Mouse (Mus musculus): ENCODE measurements at regions not wholly inside any gene's neighbourhood (a gene's known extent, or its start where the extent isn't known, plus 50 kb on each side); places are given as distances from the start of the nearest gene placed in this dataset.

GRCm38 (mm10) chr3:65612387-65612786 is 53.6 kb upstream of the Lekr1 start:
- TF ChIP-seq CTCF (IDR thresholded peaks at IDR 0.05): no peak
- peak; percentile 42; the same call in 1 of the 2 replicates for TF ChIP-seq EP300 (IDR thresholded peaks at IDR 0.05)

All from lung, postnatal 0 days (tissue).